Comparison of ENCODE assay signal across 8 mouse cellular contexts in genomic region chr11:68398891-68399547, GRCm38 (mm10). TPM values are rescaled to one million over a fixed set of nuclear protein-coding genes. Genes with fewer than 3 reads are reported as not detected.
DNase-seq lines count a peak whose midpoint lies in the region; ATAC-seq and TF ChIP-seq lines count a peak whose summit lies in the region.

No protein-coding gene starts in this region.

- H3K27me3 ChIP-seq in cerebellum, adult 2 months (ENCODE audit: control insufficient read depth, insufficient read depth, low read length), result peaks cover 5% of the 10 kb centered on the region; the same call in 1 of the 2 replicates
- peaks cover 26% of the 10 kb centered on the region; the same call in 1 of the 2 replicates for H3K27me3 ChIP-seq in thymus, adult 2 months (ENCODE audit: control insufficient read depth, insufficient read depth, low read length)
- peaks cover 99% of the 10 kb centered on the region for H3K27me3 ChIP-seq in liver, embryonic 15.5 days

- H3K36me3 ChIP-seq in thymus, adult 2 months (ENCODE audit: control insufficient read depth, insufficient read depth, low read length), result no peaks in the 10 kb centered on the region
- no peaks in the 10 kb centered on the region for H3K36me3 ChIP-seq in liver, embryonic 15.5 days (replicated peaks)

- no peak for TF ChIP-seq POLR2A in cerebellum, adult 2 months (IDR thresholded peaks at IDR 0.05; ENCODE audit: borderline replicate concordance, insufficient read depth, low read length)
- TF ChIP-seq POLR2A in thymus, adult 2 months (IDR thresholded peaks at IDR 0.05; ENCODE audit: control insufficient read depth, extremely low read depth, insufficient read depth, low read length, poor library complexity), result no peak; the same call in 1 of the 2 replicates

- no peak for TF ChIP-seq CTCF in cerebellum, adult 2 months (IDR thresholded peaks at IDR 0.05; ENCODE audit: borderline replicate concordance, insufficient read depth, low read depth, low read length)
- no peak; the same call in 1 of the 2 replicates for TF ChIP-seq CTCF in thymus, adult 2 months (IDR thresholded peaks at IDR 0.05; ENCODE audit: borderline replicate concordance, control insufficient read depth, extremely low read depth, insufficient read depth, low read length, poor library complexity)

- H3K27ac ChIP-seq in cerebellum, adult 2 months (ENCODE audit: insufficient read depth, low read length), result no peak overlapping the region
- H3K27ac ChIP-seq in thymus, adult 2 months (ENCODE audit: control insufficient read depth, insufficient read depth, low read length), result no peak overlapping the region
- no peak overlapping the region for H3K27ac ChIP-seq in liver, embryonic 15.5 days (replicated peaks)

- peak overlapping the region; percentile 54; the same call in 1 of the 2 replicates for H3K4me2 ChIP-seq in liver, embryonic 15.5 days

- H3K9me3 ChIP-seq in liver, embryonic 15.5 days (replicated peaks), result no peaks in the 10 kb centered on the region

- no peak overlapping the region for H3K9ac ChIP-seq in liver, embryonic 15.5 days

- 55% methylated on average over 24 of the region's 24 CpGs for WGBS in cerebellum, adult 2 months
- WGBS in thymus, adult 2 months, result 17% methylated on average over 24 of the region's 24 CpGs
- WGBS in liver, embryonic 15.5 days (ENCODE audit: insufficient replicate concordance), result 7% methylated on average over 24 of the region's 24 CpGs

- no peak for DNase-seq in cerebellum, adult 2 months
- DNase-seq in cerebellum, adult 11-12 months, result no peak
- DNase-seq in thymus, adult 2 months, result no peak
- DNase-seq in thymus, postnatal 25 days, result no peak
- DNase-seq in adrenal gland, adult 18-20 months (ENCODE audit: low spot score in 2 of 2), result no peak
- DNase-seq in embryo, embryonic 10.5 days (ENCODE audit: low spot score), result no peak
- DNase-seq in B cell, adult 2 months, result no peak

- peak overlapping the region; percentile 43 for H3K4me3 ChIP-seq in cerebellum, adult 2 months (replicated peaks; ENCODE audit: insufficient read depth, low read depth, low read length)
- peak overlapping the region; percentile 49 for H3K4me3 ChIP-seq in thymus, adult 2 months (ENCODE audit: control insufficient read depth, insufficient read depth, low read length)
- no peak overlapping the region for H3K4me3 ChIP-seq in liver, embryonic 15.5 days (replicated peaks)

- no peak for ATAC-seq in liver, embryonic 15.5 days (ENCODE audit: insufficient read depth)

- no peaks in the 10 kb centered on the region; the same call in 1 of the 2 replicates for H3K4me1 ChIP-seq in cerebellum, adult 2 months (ENCODE audit: control insufficient read depth, insufficient read depth, low read length)
- peaks cover 13% of the 10 kb centered on the region for H3K4me1 ChIP-seq in thymus, adult 2 months (replicated peaks; ENCODE audit: control insufficient read depth, insufficient read depth, low read length)
- H3K4me1 ChIP-seq in liver, embryonic 15.5 days (replicated peaks), result 0 out of 2 replicates have a peak, but pooled peaks cover 2% of the 10 kb centered on the region

RNA-seq across cellular contexts. Expression of gene Ntn1, which starts 1.6 kb away (rescaled TPM):
- polyA plus RNA-seq in cerebellum, adult 2 months (2012; rRNA removed), result 22.0 and 26.2 TPM in 2 replicates
- 16.6 and 20.4 TPM in 2 replicates for polyA plus RNA-seq in thymus, adult 2 months (2012; rRNA removed)
- 0.15 and 0.25 TPM in 2 replicates for polyA plus RNA-seq in liver, embryonic 15.5 days (2015; fragmentation: Nextera tagmentation; extraction: Ambion mirVana)
- total RNA-seq in adrenal gland, adult 18-20 months (2021), result 10 to 100 TPM; 13.8 to 14.1 TPM

RNA-seq across cellular contexts. Expression of gene Pik3r5, which starts 32.9 kb away (rescaled TPM):
- 0.93 TPM in 2 replicates for polyA plus RNA-seq in cerebellum, adult 2 months (2012; rRNA removed)
- polyA plus RNA-seq in thymus, adult 2 months (2012; rRNA removed), result 105 and 108 TPM in 2 replicates
- polyA plus RNA-seq in liver, embryonic 15.5 days (2015; fragmentation: Nextera tagmentation; extraction: Ambion mirVana), result 0.78 and 0.83 TPM in 2 replicates
- 1 to 10 TPM; 1.6 to 3.0 TPM for total RNA-seq in adrenal gland, adult 18-20 months (2021)

Comparison
In these comparisons a context has a peak if more than half of its experiments do, and no peak if none do; other contexts are left out.
1. RNA of gene Ntn1, which starts 1.6 kb away (polyA plus RNA-seq): 22.0 to 26.2 TPM in cerebellum, adult 2 months and 16.6 to 20.4 TPM in thymus, adult 2 months; 0.15 to 0.25 TPM in liver, embryonic 15.5 days; every median in the first group is over 10 times any median in the second.
2. RNA of gene Pik3r5, which starts 32.9 kb away (polyA plus RNA-seq): 105 to 108 TPM in thymus, adult 2 months; 0.93 TPM in cerebellum, adult 2 months and 0.78 to 0.83 TPM in liver, embryonic 15.5 days; every median in the first group is over 10 times any median in the second.